Mouse (Mus musculus): ENCODE measurements around the gene Gpr137b. TPM values are rescaled to one million over a fixed set of nuclear protein-coding genes. Genes with fewer than 3 reads are reported as not detected.
"Not testable (repeated sequence)": the region's sequence is repeated elsewhere in the genome, so short reads cannot be mapped to it uniquely, and the experiment has no call there.

The Gpr137b gene
- polyA plus RNA-seq, 1 experiment from 2014 or later, result 5.2 TPM

- ATAC-seq (ENCODE audit: low read depth), result peak; percentile 77
- H3K36me3 ChIP-seq (ENCODE audit: control insufficient read depth, insufficient read depth), result no peaks in the 10 kb centered on the region
- no peaks in the 10 kb centered on the region for H3K4me1 ChIP-seq (ENCODE audit: control insufficient read depth, low read depth, low read length)
- no peak overlapping the region for H3K4me2 ChIP-seq (ENCODE audit: low read depth, low read length)
- H3K9me3 ChIP-seq (replicated peaks; ENCODE audit: control insufficient read depth, low read length), result no peaks in the 10 kb centered on the region
- no peak overlapping the region for H3K27ac ChIP-seq (ENCODE audit: low read length)
- WGBS (ENCODE audit: insufficient replicate concordance), result 30% methylated on average over 3 of the region's 3 CpGs
- no peak overlapping the region for H3K9ac ChIP-seq (ENCODE audit: low read depth, low read length)
- H3K4me3 ChIP-seq (ENCODE audit: low read depth, low read length), result no peak overlapping the region
- no peaks in the 10 kb centered on the region for H3K27me3 ChIP-seq (ENCODE audit: control insufficient read depth, insufficient read depth, low read depth, low read length)
These were observed 20.4 kb upstream of the Gpr137b start for GRCm38 (mm10) chr13:13414206-13414605.

GRCm38 (mm10) chr13:13405511-13405910 is 11.7 kb upstream of the Gpr137b start:
- H3K4me2 ChIP-seq (ENCODE audit: low read depth, low read length); H3K27me3 ChIP-seq (ENCODE audit: control insufficient read depth, insufficient read depth, low read depth, low read length); H3K4me3 ChIP-seq (ENCODE audit: low read depth, low read length); H3K27ac ChIP-seq (ENCODE audit: low read length); H3K9ac ChIP-seq (ENCODE audit: low read depth, low read length); H3K4me1 ChIP-seq (ENCODE audit: control insufficient read depth, low read depth, low read length); H3K9me3 ChIP-seq (replicated peaks; ENCODE audit: control insufficient read depth, low read length); H3K36me3 ChIP-seq (ENCODE audit: control insufficient read depth, insufficient read depth): not testable (repeated sequence)
- peak; percentile 74 for ATAC-seq (ENCODE audit: low read depth)
- no CpG with 5 or more reads among the region's 6 CpGs for WGBS (ENCODE audit: insufficient replicate concordance)

- not testable (repeated sequence) for H3K27ac ChIP-seq (ENCODE audit: low read length); H3K9ac ChIP-seq (ENCODE audit: low read depth, low read length); H3K4me2 ChIP-seq (ENCODE audit: low read depth, low read length); H3K36me3 ChIP-seq (ENCODE audit: control insufficient read depth, insufficient read depth); H3K27me3 ChIP-seq (ENCODE audit: control insufficient read depth, insufficient read depth, low read depth, low read length); H3K4me3 ChIP-seq (ENCODE audit: low read depth, low read length); H3K4me1 ChIP-seq (ENCODE audit: control insufficient read depth, low read depth, low read length); H3K9me3 ChIP-seq (replicated peaks; ENCODE audit: control insufficient read depth, low read length)
- 60% methylated on average over 6 of the region's 6 CpGs for WGBS (ENCODE audit: insufficient replicate concordance)
- peak; percentile 15; the same call in 1 of the 2 replicates for ATAC-seq (ENCODE audit: low read depth)
These were observed 10.8 kb upstream of the Gpr137b start for GRCm38 (mm10) chr13:13404517-13405155.

GRCm38 (mm10) chr13:13403839-13404238 is 10.0 kb upstream of the Gpr137b start:
- not testable (repeated sequence) for ATAC-seq (ENCODE audit: low read depth); H3K9me3 ChIP-seq (replicated peaks; ENCODE audit: control insufficient read depth, low read length); H3K36me3 ChIP-seq (ENCODE audit: control insufficient read depth, insufficient read depth); H3K4me1 ChIP-seq (ENCODE audit: control insufficient read depth, low read depth, low read length); H3K27me3 ChIP-seq (ENCODE audit: control insufficient read depth, insufficient read depth, low read depth, low read length); H3K4me3 ChIP-seq (ENCODE audit: low read depth, low read length); H3K27ac ChIP-seq (ENCODE audit: low read length); H3K9ac ChIP-seq (ENCODE audit: low read depth, low read length); H3K4me2 ChIP-seq (ENCODE audit: low read depth, low read length)
- 81% methylated on average over 3 of the region's 6 CpGs for WGBS (ENCODE audit: insufficient replicate concordance)

- not testable (repeated sequence) for H3K4me2 ChIP-seq (ENCODE audit: low read depth, low read length); ATAC-seq (ENCODE audit: low read depth); H3K9me3 ChIP-seq (replicated peaks; ENCODE audit: control insufficient read depth, low read length); H3K27ac ChIP-seq (ENCODE audit: low read length); H3K27me3 ChIP-seq (ENCODE audit: control insufficient read depth, insufficient read depth, low read depth, low read length); H3K9ac ChIP-seq (ENCODE audit: low read depth, low read length); H3K36me3 ChIP-seq (ENCODE audit: control insufficient read depth, insufficient read depth); H3K4me3 ChIP-seq (ENCODE audit: low read depth, low read length); H3K4me1 ChIP-seq (ENCODE audit: control insufficient read depth, low read depth, low read length)
- 45% methylated on average over 2 of the region's 3 CpGs for WGBS (ENCODE audit: insufficient replicate concordance)
These were observed 9.6 kb upstream of the Gpr137b start for GRCm38 (mm10) chr13:13403366-13403765.

- not testable (repeated sequence) for H3K9ac ChIP-seq (ENCODE audit: low read depth, low read length); H3K27me3 ChIP-seq (ENCODE audit: control insufficient read depth, insufficient read depth, low read depth, low read length); H3K4me3 ChIP-seq (ENCODE audit: low read depth, low read length); ATAC-seq (ENCODE audit: low read depth); H3K9me3 ChIP-seq (replicated peaks; ENCODE audit: control insufficient read depth, low read length); H3K4me1 ChIP-seq (ENCODE audit: control insufficient read depth, low read depth, low read length); H3K27ac ChIP-seq (ENCODE audit: low read length); H3K36me3 ChIP-seq (ENCODE audit: control insufficient read depth, insufficient read depth); H3K4me2 ChIP-seq (ENCODE audit: low read depth, low read length)
- 40% methylated on average over 5 of the region's 5 CpGs for WGBS (ENCODE audit: insufficient replicate concordance)
These were observed 9.0 kb upstream of the Gpr137b start for GRCm38 (mm10) chr13:13402818-13403217.

- ATAC-seq (ENCODE audit: low read depth), result not testable (repeated sequence)
- WGBS (ENCODE audit: insufficient replicate concordance), result 54% methylated on average over 3 of the region's 3 CpGs
These were observed 7.0 kb upstream of the Gpr137b start for GRCm38 (mm10) chr13:13400851-13401250.

GRCm38 (mm10) chr13:13394096-13394395 is 232 bp upstream of the Gpr137b start:
- not testable (repeated sequence) for H3K9me3 ChIP-seq (replicated peaks; ENCODE audit: control insufficient read depth, low read length); H3K9ac ChIP-seq (ENCODE audit: low read depth, low read length); H3K36me3 ChIP-seq (ENCODE audit: control insufficient read depth, insufficient read depth); H3K4me1 ChIP-seq (ENCODE audit: control insufficient read depth, low read depth, low read length); H3K27me3 ChIP-seq (ENCODE audit: control insufficient read depth, insufficient read depth, low read depth, low read length); H3K27ac ChIP-seq (ENCODE audit: low read length)
- WGBS (ENCODE audit: insufficient replicate concordance), result 0% methylated on average over 12 of the region's 15 CpGs
- Histone ChIP-seq H3K4me3 (ENCODE audit: low read depth, low read length) (peak overlapping the region; percentile 28), H3K4me2 (ENCODE audit: low read depth, low read length) (peak overlapping the region; percentile 36)
- ATAC-seq (ENCODE audit: low read depth), result peak; percentile 22; the same call in 1 of the 2 replicates

More at GRCm38 (mm10) chr13:13400851-13401250, 7.0 kb upstream of the Gpr137b start:
- not testable (repeated sequence) for H3K9ac ChIP-seq (ENCODE audit: low read depth, low read length); H3K27ac ChIP-seq (ENCODE audit: low read length); H3K4me1 ChIP-seq (ENCODE audit: control insufficient read depth, low read depth, low read length); H3K9me3 ChIP-seq (replicated peaks; ENCODE audit: control insufficient read depth, low read length); H3K36me3 ChIP-seq (ENCODE audit: control insufficient read depth, insufficient read depth); H3K27me3 ChIP-seq (ENCODE audit: control insufficient read depth, insufficient read depth, low read depth, low read length); H3K4me3 ChIP-seq (ENCODE audit: low read depth, low read length); H3K4me2 ChIP-seq (ENCODE audit: low read depth, low read length)

GRCm38 (mm10) chr13:13378168-13378859 is 15.5 kb downstream of the Gpr137b start:
- 20% methylated on average over 1 of the region's 7 CpGs for WGBS (ENCODE audit: insufficient replicate concordance)
- not testable (repeated sequence) for H3K9ac ChIP-seq (ENCODE audit: low read depth, low read length); H3K27me3 ChIP-seq (ENCODE audit: control insufficient read depth, insufficient read depth, low read depth, low read length); H3K9me3 ChIP-seq (replicated peaks; ENCODE audit: control insufficient read depth, low read length); H3K27ac ChIP-seq (ENCODE audit: low read length); H3K4me2 ChIP-seq (ENCODE audit: low read depth, low read length); H3K4me3 ChIP-seq (ENCODE audit: low read depth, low read length); H3K36me3 ChIP-seq (ENCODE audit: control insufficient read depth, insufficient read depth); H3K4me1 ChIP-seq (ENCODE audit: control insufficient read depth, low read depth, low read length)
- ATAC-seq (ENCODE audit: low read depth), result peak; percentile 37; the same call in 1 of the 2 replicates

Measured in liver, embryonic 16.5 days (tissue).